Mouse (Mus musculus): ENCODE results near the gene Acads. TPM values are rescaled to one million over a fixed set of nuclear protein-coding genes. Genes with fewer than 3 reads are reported as not detected.
"Not testable (repeated sequence)": the region's sequence is repeated elsewhere in the genome, so short reads cannot be mapped to it uniquely, and the experiment has no call there.

Acads gene
- 44.8 and 52.1 TPM in 2 replicates for polyA plus RNA-seq (2011; ENCODE audit: insufficient read depth, insufficient read length, low read depth, missing spikeins)

DNA sequence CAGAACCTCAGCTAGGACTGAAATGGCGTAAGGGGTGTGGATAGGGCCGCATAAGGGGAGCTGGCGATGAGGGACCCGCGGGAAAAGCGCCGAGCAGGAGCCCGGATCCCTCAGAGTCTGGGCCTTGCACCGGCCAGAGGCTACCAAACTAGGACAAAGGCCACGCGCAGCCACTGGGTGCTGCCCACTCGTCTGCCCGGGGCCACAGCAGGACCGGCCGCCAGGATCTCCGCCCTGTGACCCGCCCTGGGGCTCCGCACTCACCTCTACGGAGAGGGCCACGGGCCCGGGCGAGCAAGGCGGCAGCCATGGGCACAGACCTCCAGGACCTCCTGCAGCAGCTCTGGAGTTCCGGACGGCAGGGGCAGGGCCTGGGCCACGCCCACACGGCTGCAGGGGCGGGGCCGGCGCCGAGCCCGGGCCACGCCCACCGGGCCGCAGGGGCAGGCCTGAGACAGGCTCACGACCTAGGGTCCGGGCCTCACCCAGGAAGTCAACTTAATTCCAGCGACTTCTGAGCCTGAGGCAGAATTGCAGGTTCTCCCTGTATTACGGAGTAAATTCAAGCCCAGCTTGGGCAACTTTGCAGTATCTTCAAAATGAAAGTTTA, at the start of gene Acads:
Acads (minus strand) TSS at position 386 of the 610 bp plus-strand sequence.
- peak within 1 kb of the TSS; percentile 78 for H3K4me3 ChIP-seq (ENCODE audit: low read depth, low read length)
- H3K36me3 ChIP-seq (ENCODE audit: control insufficient read depth, insufficient read depth, low read length, poor library complexity, severe bottlenecking), result peaks cover 7% of the 10 kb centered on the region; the same call in 1 of the 2 replicates
- TF ChIP-seq EP300 (IDR thresholded peaks at IDR 0.05; ENCODE audit: insufficient read depth, low read depth, low read length), result no peak
- no peak for TF ChIP-seq CTCF (IDR thresholded peaks at IDR 0.05; ENCODE audit: low read depth, low read length)
- peak; percentile 60 for TF ChIP-seq POLR2A (IDR thresholded peaks at IDR 0.05; ENCODE audit: insufficient read depth, low read length)
- peak within 1 kb of the TSS; percentile 73 for H3K9ac ChIP-seq (ENCODE audit: low read depth, poor library complexity, severe bottlenecking)
- no peaks in the 10 kb centered on the region for H3K27me3 ChIP-seq (ENCODE audit: control insufficient read depth, insufficient read depth, low read length, poor library complexity, severe bottlenecking)
- H3K4me1 ChIP-seq (ENCODE audit: control insufficient read depth, insufficient read depth, low read length), result no peaks in the 10 kb centered on the region
- H3K9me3 ChIP-seq (replicated peaks; ENCODE audit: control insufficient read depth, insufficient read depth, low read length, poor library complexity, severe bottlenecking), result no peaks in the 10 kb centered on the region
- H3K27ac ChIP-seq (ENCODE audit: insufficient read depth, low read length), result peak within 1 kb of the TSS; percentile 13

DNA sequence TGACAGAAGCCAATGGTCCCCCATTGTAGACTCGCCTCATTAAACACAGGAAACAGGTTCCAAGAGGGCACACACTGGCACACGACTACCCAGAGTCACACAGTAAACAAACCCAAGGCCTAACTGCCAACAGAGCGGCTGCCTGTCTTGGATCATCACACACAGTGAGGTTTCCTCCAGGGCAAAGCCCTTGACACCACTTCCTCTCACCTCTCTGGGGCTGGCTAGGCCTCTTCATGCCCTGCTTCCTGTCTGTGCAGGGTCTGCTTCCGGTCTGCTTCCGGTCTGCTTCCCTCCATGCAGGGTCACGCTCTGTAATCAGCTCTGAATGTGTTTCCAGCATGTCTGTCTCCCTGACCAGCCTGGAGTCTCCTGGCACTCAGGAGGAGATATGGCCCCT, 48.2 kb upstream of the Acads start:
- Histone ChIP-seq H3K9ac (ENCODE audit: low read depth, poor library complexity, severe bottlenecking) (no peak overlapping the region), H3K4me1 (ENCODE audit: control insufficient read depth, insufficient read depth, low read length) (no peaks in the 10 kb centered on the region), H3K9me3 (replicated peaks; ENCODE audit: control insufficient read depth, insufficient read depth, low read length, poor library complexity, severe bottlenecking) (no peaks in the 10 kb centered on the region), H3K36me3 (ENCODE audit: control insufficient read depth, insufficient read depth, low read length, poor library complexity, severe bottlenecking) (no peaks in the 10 kb centered on the region), H3K4me3 (ENCODE audit: low read depth, low read length) (no peak overlapping the region), H3K27ac (ENCODE audit: insufficient read depth, low read length) (no peak overlapping the region), H3K27me3 (ENCODE audit: control insufficient read depth, insufficient read depth, low read length, poor library complexity, severe bottlenecking) (no peaks in the 10 kb centered on the region)
- TF ChIP-seq EP300 (IDR thresholded peaks at IDR 0.05; ENCODE audit: insufficient read depth, low read depth, low read length) (no peak), CTCF (IDR thresholded peaks at IDR 0.05; ENCODE audit: low read depth, low read length) (no peak), POLR2A (IDR thresholded peaks at IDR 0.05; ENCODE audit: insufficient read depth, low read length) (no peak)

DNA sequence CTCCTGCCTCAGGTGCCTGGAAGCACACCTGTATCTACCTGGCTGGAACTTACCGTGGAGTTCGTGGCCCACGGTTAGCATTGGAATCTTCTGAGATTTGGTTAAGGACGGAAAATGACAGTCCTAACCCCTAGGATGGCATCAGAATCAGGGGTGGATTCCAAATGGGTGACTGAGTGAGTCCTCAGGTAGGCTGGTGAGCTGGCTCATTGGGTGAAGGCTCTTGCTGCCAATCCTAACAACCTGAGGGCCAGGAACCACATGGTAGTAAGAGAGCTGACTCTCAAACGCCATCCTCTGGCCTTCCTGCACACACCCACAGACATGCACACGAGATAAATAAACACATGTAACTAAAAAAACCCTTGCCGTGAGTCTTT, 47.7 kb upstream of the Acads start:
- H3K27ac ChIP-seq (ENCODE audit: insufficient read depth, low read length), result peak overlapping the region; percentile 55

DNA sequence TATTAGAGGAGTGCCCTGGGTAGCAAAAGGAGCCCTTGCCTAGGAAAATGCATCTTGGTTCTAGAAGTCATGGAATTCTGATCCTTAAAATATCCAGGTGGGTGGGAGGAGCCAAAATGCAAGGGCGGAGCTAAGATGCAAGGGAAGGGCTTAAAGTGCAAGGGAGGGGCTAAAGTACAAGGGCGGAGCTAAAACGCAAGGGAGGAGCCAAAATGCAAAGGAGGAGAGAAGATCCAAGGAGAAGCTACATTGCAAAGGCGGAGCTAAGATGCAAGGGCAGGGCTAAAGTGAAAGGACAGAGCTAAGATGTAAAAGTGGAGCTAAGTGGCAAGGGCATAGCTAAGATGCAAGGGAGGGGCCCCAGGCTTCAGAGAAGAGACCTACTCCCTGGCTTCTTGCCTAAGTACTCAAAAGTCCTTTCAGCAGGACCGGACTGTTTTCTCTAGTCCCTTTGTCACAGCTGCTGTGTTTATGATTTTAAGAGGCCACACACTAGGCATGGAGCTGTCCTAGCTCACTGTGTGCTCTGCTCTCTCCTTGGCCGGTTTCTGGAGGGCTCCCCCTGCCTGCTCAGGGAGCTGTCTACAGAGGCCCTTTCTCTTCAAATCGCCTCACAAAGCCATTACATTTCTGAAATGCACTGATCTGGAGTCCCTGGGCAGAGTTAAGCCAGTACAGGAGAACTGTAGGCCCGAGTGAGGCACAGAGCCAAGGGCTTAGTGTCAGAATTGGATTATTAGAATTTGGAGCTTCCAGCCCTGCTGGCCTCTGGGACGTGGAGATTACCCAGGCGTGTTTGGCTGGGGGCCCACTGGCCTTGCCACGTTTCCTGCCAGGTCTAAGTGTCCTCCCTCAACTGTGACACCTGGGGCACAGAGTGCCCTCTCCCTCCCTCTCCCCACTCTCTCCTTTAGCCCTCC, 47.0 kb upstream of the Acads start:
- Histone ChIP-seq H3K27me3 (ENCODE audit: control insufficient read depth, insufficient read depth, low read length, poor library complexity, severe bottlenecking) (no peaks in the 10 kb centered on the region), H3K36me3 (ENCODE audit: control insufficient read depth, insufficient read depth, low read length, poor library complexity, severe bottlenecking) (no peaks in the 10 kb centered on the region), H3K9ac (ENCODE audit: low read depth, poor library complexity, severe bottlenecking) (no peak overlapping the region), H3K4me1 (ENCODE audit: control insufficient read depth, insufficient read depth, low read length) (no peaks in the 10 kb centered on the region), H3K27ac (ENCODE audit: insufficient read depth, low read length) (peak overlapping the region; percentile 55), H3K9me3 (replicated peaks; ENCODE audit: control insufficient read depth, insufficient read depth, low read length, poor library complexity, severe bottlenecking) (no peaks in the 10 kb centered on the region), H3K4me3 (ENCODE audit: low read depth, low read length) (no peak overlapping the region)
- TF ChIP-seq EP300 (IDR thresholded peaks at IDR 0.05; ENCODE audit: insufficient read depth, low read depth, low read length) (no peak), CTCF (IDR thresholded peaks at IDR 0.05; ENCODE audit: low read depth, low read length) (no peak), POLR2A (IDR thresholded peaks at IDR 0.05; ENCODE audit: insufficient read depth, low read length) (no peak)

More for the DNA sequence above, 47.7 kb upstream of the Acads start:
- H3K9ac ChIP-seq (ENCODE audit: low read depth, poor library complexity, severe bottlenecking), result no peak overlapping the region
- TF ChIP-seq CTCF (IDR thresholded peaks at IDR 0.05; ENCODE audit: low read depth, low read length) (no peak), EP300 (IDR thresholded peaks at IDR 0.05; ENCODE audit: insufficient read depth, low read depth, low read length) (no peak), POLR2A (IDR thresholded peaks at IDR 0.05; ENCODE audit: insufficient read depth, low read length) (no peak)
- no peaks in the 10 kb centered on the region for H3K27me3 ChIP-seq (ENCODE audit: control insufficient read depth, insufficient read depth, low read length, poor library complexity, severe bottlenecking)
- no peaks in the 10 kb centered on the region for H3K4me1 ChIP-seq (ENCODE audit: control insufficient read depth, insufficient read depth, low read length)
- no peak overlapping the region for H3K4me3 ChIP-seq (ENCODE audit: low read depth, low read length)
- H3K36me3 ChIP-seq (ENCODE audit: control insufficient read depth, insufficient read depth, low read length, poor library complexity, severe bottlenecking), result no peaks in the 10 kb centered on the region
- H3K9me3 ChIP-seq (replicated peaks; ENCODE audit: control insufficient read depth, insufficient read depth, low read length, poor library complexity, severe bottlenecking), result no peaks in the 10 kb centered on the region

DNA sequence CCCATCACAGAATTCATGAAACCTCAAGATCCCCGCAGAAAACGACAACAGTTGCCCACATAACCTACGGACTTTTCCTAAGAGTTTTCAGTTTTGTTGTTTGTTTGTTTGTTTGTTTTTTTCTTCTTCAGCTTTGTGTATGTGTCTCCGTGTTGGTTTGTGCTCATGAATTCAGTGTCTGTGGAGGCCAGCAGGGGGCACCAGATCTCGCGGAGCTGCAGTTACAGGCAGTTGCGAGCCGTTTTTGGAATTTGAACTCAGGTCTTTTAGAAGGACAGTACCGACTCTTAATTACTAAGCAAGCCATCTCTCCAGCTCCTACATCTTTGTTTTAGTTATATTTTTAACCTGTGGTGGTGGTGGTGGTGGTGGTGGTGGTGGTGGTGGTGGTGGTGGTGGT, 46.2 kb upstream of the Acads start:
- Histone ChIP-seq H3K27ac (ENCODE audit: insufficient read depth, low read length) (0 out of 2 replicates have a peak overlapping the region, but pooled peaks have one; percentile 30), H3K36me3 (ENCODE audit: control insufficient read depth, insufficient read depth, low read length, poor library complexity, severe bottlenecking) (no peaks in the 10 kb centered on the region), H3K4me1 (ENCODE audit: control insufficient read depth, insufficient read depth, low read length) (no peaks in the 10 kb centered on the region), H3K27me3 (ENCODE audit: control insufficient read depth, insufficient read depth, low read length, poor library complexity, severe bottlenecking) (no peaks in the 10 kb centered on the region), H3K4me3 (ENCODE audit: low read depth, low read length) (no peak overlapping the region), H3K9me3 (replicated peaks; ENCODE audit: control insufficient read depth, insufficient read depth, low read length, poor library complexity, severe bottlenecking) (no peaks in the 10 kb centered on the region), H3K9ac (ENCODE audit: low read depth, poor library complexity, severe bottlenecking) (no peak overlapping the region)
- TF ChIP-seq EP300 (IDR thresholded peaks at IDR 0.05; ENCODE audit: insufficient read depth, low read depth, low read length) (no peak), CTCF (IDR thresholded peaks at IDR 0.05; ENCODE audit: low read depth, low read length) (peak; percentile 75)

DNA sequence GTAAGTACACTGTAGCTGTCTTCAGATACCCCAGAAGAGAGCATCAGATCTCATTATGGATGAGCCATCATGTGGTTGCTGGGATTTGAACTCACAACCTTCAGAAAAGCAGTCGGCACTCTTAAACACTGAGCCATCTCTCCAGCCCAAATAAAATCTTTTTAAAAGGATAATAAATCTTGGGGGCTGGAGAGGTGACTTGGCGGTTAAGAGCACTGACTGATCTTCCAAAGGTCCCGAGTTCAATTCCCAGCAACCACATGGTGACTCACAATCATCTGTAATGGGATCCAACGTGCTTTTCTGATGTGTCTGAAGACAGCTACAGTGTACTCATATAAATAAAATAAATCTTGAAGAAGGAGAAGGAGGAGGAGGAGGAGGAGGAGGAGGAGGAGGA, 45.3 kb upstream of the Acads start:
- H3K27me3 ChIP-seq (ENCODE audit: control insufficient read depth, insufficient read depth, low read length, poor library complexity, severe bottlenecking); H3K4me1 ChIP-seq (ENCODE audit: control insufficient read depth, insufficient read depth, low read length); H3K9me3 ChIP-seq (replicated peaks; ENCODE audit: control insufficient read depth, insufficient read depth, low read length, poor library complexity, severe bottlenecking); H3K36me3 ChIP-seq (ENCODE audit: control insufficient read depth, insufficient read depth, low read length, poor library complexity, severe bottlenecking); H3K27ac ChIP-seq (ENCODE audit: insufficient read depth, low read length); H3K4me3 ChIP-seq (ENCODE audit: low read depth, low read length); H3K9ac ChIP-seq (ENCODE audit: low read depth, poor library complexity, severe bottlenecking): not testable (repeated sequence)

Data from ES-Bruce4 (cell line).